Mouse (Mus musculus): ENCODE data around the gene Epb41l1. TPM values are rescaled to one million over a fixed set of nuclear protein-coding genes. Genes with fewer than 3 reads are reported as not detected.

Gene Epb41l1
- polyA plus RNA-seq, 1 experiment from 2014 or later = 3.1 TPM

- peak; percentile 89 for DNase-seq (ENCODE audit: low spot score, missing footprints)
- H3K4me2 ChIP-seq = peak overlapping the region; percentile 95
- WGBS = 33% methylated on average over 12 of the region's 12 CpGs
Observed at GRCm38 (mm10) chr2:156474891-156475284, 54.2 kb downstream of the Epb41l1 start.

GRCm38 (mm10) chr2:156475285-156476110 is 54.8 kb downstream of the Epb41l1 start:
- under 1% methylated on average over 71 of the region's 80 CpGs for WGBS
- H3K27me3 ChIP-seq (ENCODE audit: control insufficient read depth, insufficient read depth, low read length) = no peaks in the 10 kb centered on the region; the same call in 1 of the 2 replicates

More at GRCm38 (mm10) chr2:156474891-156475284, 54.2 kb downstream of the Epb41l1 start:
- no peak overlapping the region for H3K27ac ChIP-seq (ENCODE audit: low read depth, low read length)
- peak overlapping the region; percentile 59 for H3K4me3 ChIP-seq (ENCODE audit: low read depth, low read length)
- no peaks in the 10 kb centered on the region for H3K9me3 ChIP-seq (ENCODE audit: control insufficient read depth, low read length)
- H3K9ac ChIP-seq (ENCODE audit: low read length) = peak overlapping the region; percentile 93
- no peaks in the 10 kb centered on the region; the same call in 1 of the 2 replicates for H3K27me3 ChIP-seq (ENCODE audit: control insufficient read depth, insufficient read depth, low read length)
- ATAC-seq (ENCODE audit: low FRiP score) = peak; percentile 30
- peaks cover 14% of the 10 kb centered on the region for H3K4me1 ChIP-seq (ENCODE audit: control insufficient read depth, insufficient read depth, low read length)
- no peaks in the 10 kb centered on the region; the same call in 1 of the 2 replicates for H3K36me3 ChIP-seq (ENCODE audit: control insufficient read depth, insufficient read depth, low read length)

GRCm38 (mm10) chr2:156476111-156476747 is 55.5 kb downstream of the Epb41l1 start:
- DNase-seq (ENCODE audit: low spot score, missing footprints) (peak; percentile 91), ATAC-seq (ENCODE audit: low FRiP score) (no peak)
- Histone ChIP-seq H3K4me2 (peak overlapping the region; percentile 95), H3K4me1 (ENCODE audit: control insufficient read depth, insufficient read depth, low read length) (peaks cover 14% of the 10 kb centered on the region), H3K9ac (ENCODE audit: low read length) (peak overlapping the region; percentile 93), H3K36me3 (ENCODE audit: control insufficient read depth, insufficient read depth, low read length) (no peaks in the 10 kb centered on the region), H3K4me3 (ENCODE audit: low read depth, low read length) (peak overlapping the region; percentile 59), H3K27ac (ENCODE audit: low read depth, low read length) (no peak overlapping the region), H3K27me3 (ENCODE audit: control insufficient read depth, insufficient read depth, low read length) (no peaks in the 10 kb centered on the region; the same call in 1 of the 2 replicates), H3K9me3 (ENCODE audit: control insufficient read depth, low read length) (no peaks in the 10 kb centered on the region)
- WGBS = 30% methylated on average over 8 of the region's 8 CpGs

More at GRCm38 (mm10) chr2:156475285-156476110, 54.8 kb downstream of the Epb41l1 start:
- Histone ChIP-seq H3K4me3 (ENCODE audit: low read depth, low read length) (peak overlapping the region; percentile 59), H3K4me1 (ENCODE audit: control insufficient read depth, insufficient read depth, low read length) (peaks cover 14% of the 10 kb centered on the region), H3K4me2 (peak overlapping the region; percentile 95), H3K9me3 (ENCODE audit: control insufficient read depth, low read length) (no peaks in the 10 kb centered on the region), H3K27ac (ENCODE audit: low read depth, low read length) (no peak overlapping the region), H3K9ac (ENCODE audit: low read length) (peak overlapping the region; percentile 93), H3K36me3 (ENCODE audit: control insufficient read depth, insufficient read depth, low read length) (no peaks in the 10 kb centered on the region; the same call in 1 of the 2 replicates)
- ATAC-seq (ENCODE audit: low FRiP score) (peak; percentile 84), DNase-seq (ENCODE audit: low spot score, missing footprints) (peak; percentile 97)

- ATAC-seq (ENCODE audit: low FRiP score) (no peak), DNase-seq (ENCODE audit: low spot score, missing footprints) (no peak)
- Histone ChIP-seq H3K4me2 (no peak overlapping the region; the same call in 1 of the 2 replicates), H3K36me3 (ENCODE audit: control insufficient read depth, insufficient read depth, low read length) (no peaks in the 10 kb centered on the region), H3K4me1 (ENCODE audit: control insufficient read depth, insufficient read depth, low read length) (peaks cover 14% of the 10 kb centered on the region), H3K9me3 (ENCODE audit: control insufficient read depth, low read length) (no peaks in the 10 kb centered on the region), H3K4me3 (ENCODE audit: low read depth, low read length) (no peak overlapping the region), H3K27ac (ENCODE audit: low read depth, low read length) (no peak overlapping the region), H3K9ac (ENCODE audit: low read length) (0 out of 2 replicates have a peak overlapping the region, but pooled peaks have one; percentile 5), H3K27me3 (ENCODE audit: control insufficient read depth, insufficient read depth, low read length) (no peaks in the 10 kb centered on the region; the same call in 1 of the 2 replicates)
- WGBS = 39% methylated on average over 5 of the region's 5 CpGs
Observed at GRCm38 (mm10) chr2:156476748-156477151, 56.0 kb downstream of the Epb41l1 start.

- WGBS = 85% methylated on average over 13 of the region's 13 CpGs
- Histone ChIP-seq H3K4me3 (ENCODE audit: low read depth, low read length) (no peak overlapping the region), H3K27ac (ENCODE audit: low read depth, low read length) (no peak overlapping the region), H3K36me3 (ENCODE audit: control insufficient read depth, insufficient read depth, low read length) (no peaks in the 10 kb centered on the region), H3K4me1 (ENCODE audit: control insufficient read depth, insufficient read depth, low read length) (peaks cover 14% of the 10 kb centered on the region), H3K9me3 (ENCODE audit: control insufficient read depth, low read length) (no peaks in the 10 kb centered on the region), H3K9ac (ENCODE audit: low read length) (no peak overlapping the region), H3K27me3 (ENCODE audit: control insufficient read depth, insufficient read depth, low read length) (no peaks in the 10 kb centered on the region; the same call in 1 of the 2 replicates), H3K4me2 (no peak overlapping the region)
- DNase-seq (ENCODE audit: low spot score, missing footprints) = no peak
- ATAC-seq (ENCODE audit: low FRiP score) = no peak
Observed at GRCm38 (mm10) chr2:156478046-156478690, 57.5 kb downstream of the Epb41l1 start.

GRCm38 (mm10) chr2:156479833-156480232 is 59.1 kb downstream of the Epb41l1 start:
- WGBS = 75% methylated on average over 7 of the region's 7 CpGs
- H3K9ac ChIP-seq (ENCODE audit: low read length) = no peak overlapping the region
- no peak overlapping the region for H3K4me3 ChIP-seq (ENCODE audit: low read depth, low read length)

GRCm38 (mm10) chr2:156480267-156480666 is 59.6 kb downstream of the Epb41l1 start:
- Histone ChIP-seq H3K9me3 (ENCODE audit: control insufficient read depth, low read length) (no peaks in the 10 kb centered on the region), H3K9ac (ENCODE audit: low read length) (no peak overlapping the region), H3K36me3 (ENCODE audit: control insufficient read depth, insufficient read depth, low read length) (no peaks in the 10 kb centered on the region), H3K4me2 (no peak overlapping the region), H3K27ac (ENCODE audit: low read depth, low read length) (no peak overlapping the region), H3K4me1 (ENCODE audit: control insufficient read depth, insufficient read depth, low read length) (peaks cover 9% of the 10 kb centered on the region), H3K4me3 (ENCODE audit: low read depth, low read length) (no peak overlapping the region), H3K27me3 (ENCODE audit: control insufficient read depth, insufficient read depth, low read length) (no peaks in the 10 kb centered on the region)
- WGBS = 83% methylated on average over 7 of the region's 7 CpGs
- ATAC-seq (ENCODE audit: low FRiP score) (no peak), DNase-seq (ENCODE audit: low spot score, missing footprints) (no peak)

More at GRCm38 (mm10) chr2:156479833-156480232, 59.1 kb downstream of the Epb41l1 start:
- DNase-seq (ENCODE audit: low spot score, missing footprints) = no peak
- H3K27ac ChIP-seq (ENCODE audit: low read depth, low read length) = no peak overlapping the region
- no peak for ATAC-seq (ENCODE audit: low FRiP score)
- no peak overlapping the region for H3K4me2 ChIP-seq
- peaks cover 14% of the 10 kb centered on the region for H3K4me1 ChIP-seq (ENCODE audit: control insufficient read depth, insufficient read depth, low read length)
- no peaks in the 10 kb centered on the region for H3K36me3 ChIP-seq (ENCODE audit: control insufficient read depth, insufficient read depth, low read length)
- no peaks in the 10 kb centered on the region for H3K27me3 ChIP-seq (ENCODE audit: control insufficient read depth, insufficient read depth, low read length)
- no peaks in the 10 kb centered on the region for H3K9me3 ChIP-seq (ENCODE audit: control insufficient read depth, low read length)

- ATAC-seq (ENCODE audit: low FRiP score) (no peak), DNase-seq (ENCODE audit: low spot score, missing footprints) (peak; percentile 94)
- H3K9me3 ChIP-seq (ENCODE audit: control insufficient read depth, low read length) = no peaks in the 10 kb centered on the region
- no peaks in the 10 kb centered on the region for H3K4me1 ChIP-seq (ENCODE audit: control insufficient read depth, insufficient read depth, low read length)
- H3K4me3 ChIP-seq (ENCODE audit: low read depth, low read length) = no peak overlapping the region
- H3K27ac ChIP-seq (ENCODE audit: low read depth, low read length) = no peak overlapping the region
- H3K9ac ChIP-seq (ENCODE audit: low read length) = no peak overlapping the region
- no peak overlapping the region for H3K4me2 ChIP-seq
- no peaks in the 10 kb centered on the region for H3K27me3 ChIP-seq (ENCODE audit: control insufficient read depth, insufficient read depth, low read length)
- WGBS = 36% methylated on average over 13 of the region's 13 CpGs
- H3K36me3 ChIP-seq (ENCODE audit: control insufficient read depth, insufficient read depth, low read length) = no peaks in the 10 kb centered on the region
Observed at GRCm38 (mm10) chr2:156482299-156482698, 61.6 kb downstream of the Epb41l1 start.

Measured in midbrain, embryonic 11.5 days (tissue).